Mouse (Mus musculus) liver, adult (tissue): ENCODE measurements around the gene Sh3gl2.

Source experiments
- GATA4 ChIP-seq: IDR thresholded peaks from 2 replicates; pipeline ENCODE4 v1.6.1; 2014; ENCODE audit warnings: mild to moderate bottlenecking, low read length; ENCODE audit not compliant: insufficient replicate concordance

Gene Sh3gl2

GRCm38 (mm10) chr4:85205071-85205635 lies at the start of gene Sh3gl2:
Gene Sh3gl2 (plus strand): TSS chr4:85205126.
- no peak for TF ChIP-seq GATA4

DNA sequence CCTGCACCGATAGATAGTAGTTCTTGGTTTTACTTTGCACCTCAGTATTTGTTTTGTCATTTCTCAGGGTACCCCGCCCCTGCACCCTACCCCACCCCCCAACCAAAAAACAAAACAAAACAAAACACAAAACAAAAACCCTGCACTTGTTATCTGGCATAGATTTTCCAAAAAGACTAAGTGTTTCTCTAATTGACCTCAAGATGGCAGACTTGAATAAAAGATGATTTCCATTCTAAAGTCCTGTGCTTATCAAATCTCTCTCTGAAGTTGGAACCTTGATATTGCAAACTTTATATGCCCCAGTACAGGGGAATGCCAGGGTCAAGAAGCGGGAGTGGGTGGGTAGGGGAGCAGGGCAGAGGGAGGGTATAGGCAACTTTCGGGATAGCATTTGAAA lies 43.8 kb upstream of the Sh3gl2 start:
- no peak for TF ChIP-seq GATA4

DNA sequence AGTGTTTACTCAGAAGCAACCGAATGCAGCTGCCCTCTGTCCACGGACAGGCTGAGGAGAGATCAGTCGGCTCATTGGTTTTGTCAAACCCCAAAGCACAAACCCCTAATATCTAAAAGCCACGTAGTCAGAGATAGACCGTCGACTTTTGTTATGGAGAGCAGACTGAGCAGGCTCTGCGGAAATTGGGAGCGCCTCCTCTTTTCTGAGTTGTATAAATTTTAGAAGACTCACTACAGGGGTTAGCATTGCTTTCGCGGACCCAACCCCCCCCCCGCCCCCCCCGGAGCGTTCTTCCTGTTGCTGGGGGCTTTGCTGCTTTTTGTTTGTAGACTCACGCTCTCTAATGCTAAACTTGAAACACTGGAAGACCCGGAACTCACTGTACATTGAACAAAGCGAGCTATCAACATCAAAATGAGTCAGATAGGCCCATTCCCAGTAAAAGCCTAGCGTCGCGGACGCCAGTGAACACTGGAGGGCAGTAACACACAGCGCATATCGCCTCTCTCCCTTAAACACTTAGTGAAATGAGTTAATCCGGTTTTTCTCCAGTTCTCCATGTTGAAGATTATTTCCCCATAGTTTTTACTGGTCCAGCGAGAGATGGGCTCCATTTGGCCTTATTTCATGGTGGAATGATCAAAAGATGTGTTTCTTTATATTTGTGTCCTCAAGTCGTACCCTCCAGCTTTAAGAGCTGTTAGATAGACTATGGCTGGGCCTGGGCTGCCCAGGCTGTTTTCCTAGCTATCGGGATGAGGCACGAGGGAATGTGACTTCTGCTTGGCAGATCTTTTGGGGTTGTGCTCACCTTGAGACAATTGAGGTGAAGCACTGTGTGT lies 42.2 kb upstream of the Sh3gl2 start:
- TF ChIP-seq GATA4: no peak

- no peak for TF ChIP-seq GATA4
Observed at GRCm38 (mm10) chr4:85163313-85163615, 41.7 kb upstream of the Sh3gl2 start.

GRCm38 (mm10) chr4:85168001-85168400 lies 36.9 kb upstream of the Sh3gl2 start:
- TF ChIP-seq GATA4: no peak

- no peak for TF ChIP-seq GATA4
Observed at GRCm38 (mm10) chr4:85175466-85175865, 29.5 kb upstream of the Sh3gl2 start.

GRCm38 (mm10) chr4:85178394-85179051 lies 26.4 kb upstream of the Sh3gl2 start:
- no peak for TF ChIP-seq GATA4

GRCm38 (mm10) chr4:85186011-85186410 lies 18.9 kb upstream of the Sh3gl2 start:
- TF ChIP-seq GATA4: no peak

DNA sequence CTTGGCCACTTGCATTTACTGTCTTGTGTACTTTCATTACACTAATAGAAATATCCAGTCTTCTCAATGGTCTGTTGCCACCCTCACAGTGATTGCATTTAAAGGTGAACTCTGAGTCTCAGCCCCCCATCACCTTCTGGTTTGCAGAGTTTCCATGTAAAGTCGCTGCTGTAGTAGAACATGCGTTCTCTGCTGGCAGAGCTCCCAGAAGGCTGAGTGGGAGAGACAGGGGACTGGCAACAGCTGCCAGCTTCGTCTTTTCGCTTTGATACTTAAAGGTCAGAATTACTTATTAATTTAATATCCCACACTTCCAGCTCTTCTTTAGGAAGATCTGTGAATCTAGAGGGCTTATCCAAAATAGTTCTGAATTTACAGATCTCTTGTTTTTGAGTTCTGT lies 8.7 kb upstream of the Sh3gl2 start:
- no peak for TF ChIP-seq GATA4

GRCm38 (mm10) chr4:85198431-85198830 lies 6.5 kb upstream of the Sh3gl2 start:
- no peak for TF ChIP-seq GATA4

GRCm38 (mm10) chr4:85202582-85202981 lies 2.3 kb upstream of the Sh3gl2 start:
- no peak for TF ChIP-seq GATA4

GRCm38 (mm10) chr4:85205636-85206211 lies 798 bp downstream of the Sh3gl2 start:
- TF ChIP-seq GATA4: no peak

GRCm38 (mm10) chr4:85206675-85207400 lies 1.9 kb downstream of the Sh3gl2 start:
- no peak for TF ChIP-seq GATA4

- TF ChIP-seq GATA4: no peak
Observed at GRCm38 (mm10) chr4:85207515-85207914, 2.6 kb downstream of the Sh3gl2 start.

DNA sequence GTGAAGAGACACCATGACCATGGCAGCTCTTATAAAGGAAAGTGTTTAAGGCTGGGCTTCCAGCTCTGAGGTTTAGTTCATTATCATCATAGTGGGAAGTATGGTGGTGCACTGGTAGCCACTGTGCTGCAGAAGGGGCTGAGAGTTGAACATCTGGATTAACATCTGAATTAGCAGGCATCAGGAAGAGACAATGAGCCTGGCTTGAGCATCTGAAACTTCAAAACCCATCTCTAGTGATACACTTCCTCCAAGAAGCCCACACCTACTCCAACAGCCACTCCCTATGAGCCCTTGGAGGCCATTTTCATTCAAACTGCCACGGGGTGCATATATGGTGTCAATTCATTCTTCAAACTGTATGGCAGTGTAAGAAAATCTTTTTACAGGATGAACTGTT lies 3.6 kb downstream of the Sh3gl2 start:
- no peak for TF ChIP-seq GATA4
